Mouse (Mus musculus): ENCODE data around the gene Supt6. TPM values are rescaled to one million over a fixed set of nuclear protein-coding genes. Genes with fewer than 3 reads are reported as not detected.
A peak's percentile ranks its signal among the peaks of the same experiment; 100 is the strongest.

Supt6 gene
- total and polyA plus RNA-seq, 2 experiments = 8.9 to 11.0 TPM

DNA sequence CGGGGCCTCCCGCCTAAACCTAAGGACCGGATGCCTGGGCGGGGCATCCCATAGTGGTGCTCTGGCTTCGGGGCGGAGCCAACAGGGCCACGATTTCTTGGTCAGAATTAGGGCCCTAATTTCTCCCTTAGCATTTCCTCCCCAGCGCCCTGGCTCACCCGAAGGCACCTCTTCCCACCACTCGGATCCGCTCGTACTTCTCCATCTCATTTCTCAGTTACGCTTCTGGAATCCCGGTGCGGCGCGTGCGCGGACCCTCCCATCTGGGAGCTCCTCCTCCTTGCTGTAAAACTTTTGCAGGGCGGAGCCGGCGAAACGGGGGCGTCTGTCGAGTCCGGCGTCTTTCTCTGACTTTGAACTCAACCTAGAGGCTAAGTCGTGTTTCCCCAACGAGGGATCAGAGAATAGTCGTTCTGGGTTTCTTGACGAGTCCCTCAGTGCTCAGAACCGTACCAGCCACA, 69.4 kb downstream of the Supt6 start, which contains the start of the genes Nek8 and Tlcd1:
TSS of gene Nek8 (minus strand) at position 274 of the 461 bp plus-strand sequence.
TSS of gene Tlcd1 (plus strand) at position 310 of the 461 bp plus-strand sequence.
- H3K4me1 ChIP-seq (ENCODE audit: control insufficient read depth, insufficient read depth, low read length) = peaks cover 8% of the 10 kb centered on the region
- DNase-seq (ENCODE audit: extremely low read depth, low read depth, low spot score) = peak; percentile 82
- H3K36me3 ChIP-seq (ENCODE audit: control insufficient read depth, insufficient read depth, low read length) = peaks cover 16% of the 10 kb centered on the region; the same call in 1 of the 2 replicates
- no peaks in the 10 kb centered on the region for H3K79me2 ChIP-seq (ENCODE audit: control insufficient read depth, insufficient read depth, low read length)
- H3K27me3 ChIP-seq (ENCODE audit: control insufficient read depth, insufficient read depth, low read length) = no peaks in the 10 kb centered on the region
- WGBS = under 1% methylated on average over 32 of the region's 32 CpGs
- H3K9ac ChIP-seq (ENCODE audit: low read depth, low read length) = peak within 1 kb of the TSS; percentile 86
- peak within 1 kb of the TSS; percentile 83 for H3K27ac ChIP-seq (replicated peaks; ENCODE audit: insufficient read depth, low read depth, low read length)
- TF ChIP-seq POLR2A (IDR thresholded peaks at IDR 0.05; ENCODE audit: extremely low read depth, insufficient read depth, low read length) (0 out of 2 replicates have a peak, but pooled peaks have one; percentile 54), CTCF (IDR thresholded peaks at IDR 0.05; ENCODE audit: low read depth, low read length) (no peak)
- H3K4me3 ChIP-seq (ENCODE audit: insufficient read depth, low read depth, low read length) = peak within 1 kb of the TSS; percentile 67

DNA sequence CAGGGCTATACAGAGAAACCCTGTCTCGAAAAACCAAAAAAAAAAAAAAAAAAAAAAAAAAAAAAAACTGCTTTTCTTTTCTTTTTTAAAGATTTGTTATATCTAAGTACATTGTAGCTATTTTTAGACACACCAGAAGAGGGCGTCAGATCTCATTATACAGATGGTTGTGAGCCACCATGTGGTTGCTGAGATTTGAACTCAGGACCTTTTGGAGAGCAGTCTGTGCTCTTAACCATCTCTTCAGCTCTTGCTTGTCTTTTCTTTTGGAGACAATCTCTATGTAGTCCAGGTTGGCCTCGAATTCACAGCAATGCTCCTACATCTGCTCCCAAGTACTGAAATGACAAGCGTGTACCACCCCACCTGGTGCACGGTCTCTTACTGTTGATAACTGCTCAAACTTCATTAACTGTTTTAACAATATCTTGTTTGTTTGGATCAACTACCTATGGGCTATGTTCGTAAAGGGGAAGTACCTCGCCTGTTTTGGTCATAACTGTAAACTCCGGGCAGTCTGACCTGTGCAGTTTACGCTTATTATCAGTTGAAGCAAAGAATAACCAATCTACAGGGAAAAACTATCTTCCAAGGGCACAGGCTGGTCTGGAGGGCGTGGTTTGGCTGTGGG, 69.9 kb downstream of the Supt6 start:
- peak overlapping the region; percentile 67; the same call in 1 of the 2 replicates for H3K4me3 ChIP-seq (ENCODE audit: insufficient read depth, low read depth, low read length)
- peaks cover 11% of the 10 kb centered on the region; the same call in 1 of the 2 replicates for H3K36me3 ChIP-seq (ENCODE audit: control insufficient read depth, insufficient read depth, low read length)
- TF ChIP-seq CTCF (IDR thresholded peaks at IDR 0.05; ENCODE audit: low read depth, low read length) (no peak), POLR2A (IDR thresholded peaks at IDR 0.05; ENCODE audit: extremely low read depth, insufficient read depth, low read length) (no peak)
- no peaks in the 10 kb centered on the region for H3K27me3 ChIP-seq (ENCODE audit: control insufficient read depth, insufficient read depth, low read length)
- peak; percentile 84 for DNase-seq (ENCODE audit: extremely low read depth, low read depth, low spot score)
- H3K27ac ChIP-seq (replicated peaks; ENCODE audit: insufficient read depth, low read depth, low read length) = peak overlapping the region; percentile 83
- H3K4me1 ChIP-seq (ENCODE audit: control insufficient read depth, insufficient read depth, low read length) = peaks cover 8% of the 10 kb centered on the region
- peak overlapping the region; percentile 3; the same call in 1 of the 2 replicates for H3K9ac ChIP-seq (ENCODE audit: low read depth, low read length)
- no peaks in the 10 kb centered on the region for H3K79me2 ChIP-seq (ENCODE audit: control insufficient read depth, insufficient read depth, low read length)
- under 1% methylated on average over 9 of the region's 10 CpGs for WGBS

DNA sequence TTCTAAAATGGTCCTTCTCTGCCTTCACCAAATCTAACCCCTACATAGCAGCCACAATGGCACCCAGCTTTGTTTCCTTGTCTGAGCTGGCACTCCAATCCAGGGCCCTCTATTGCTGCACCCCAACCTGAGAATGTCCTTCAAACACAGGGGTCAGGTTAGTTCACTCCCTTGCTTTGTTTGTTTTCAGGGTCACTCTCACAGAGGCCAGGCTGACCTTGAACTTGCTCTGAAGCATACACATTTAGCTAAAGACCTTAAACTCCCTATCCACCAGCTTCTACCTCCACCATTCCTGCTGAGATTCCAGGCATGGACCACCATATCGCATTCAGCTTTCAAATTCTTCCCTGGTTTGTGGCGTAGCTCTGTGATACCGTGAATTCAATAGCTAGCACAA, 71.3 kb downstream of the Supt6 start:
- H3K9ac ChIP-seq (ENCODE audit: low read depth, low read length) = no peak overlapping the region
- 70% methylated on average over 3 of the region's 3 CpGs for WGBS

DNA sequence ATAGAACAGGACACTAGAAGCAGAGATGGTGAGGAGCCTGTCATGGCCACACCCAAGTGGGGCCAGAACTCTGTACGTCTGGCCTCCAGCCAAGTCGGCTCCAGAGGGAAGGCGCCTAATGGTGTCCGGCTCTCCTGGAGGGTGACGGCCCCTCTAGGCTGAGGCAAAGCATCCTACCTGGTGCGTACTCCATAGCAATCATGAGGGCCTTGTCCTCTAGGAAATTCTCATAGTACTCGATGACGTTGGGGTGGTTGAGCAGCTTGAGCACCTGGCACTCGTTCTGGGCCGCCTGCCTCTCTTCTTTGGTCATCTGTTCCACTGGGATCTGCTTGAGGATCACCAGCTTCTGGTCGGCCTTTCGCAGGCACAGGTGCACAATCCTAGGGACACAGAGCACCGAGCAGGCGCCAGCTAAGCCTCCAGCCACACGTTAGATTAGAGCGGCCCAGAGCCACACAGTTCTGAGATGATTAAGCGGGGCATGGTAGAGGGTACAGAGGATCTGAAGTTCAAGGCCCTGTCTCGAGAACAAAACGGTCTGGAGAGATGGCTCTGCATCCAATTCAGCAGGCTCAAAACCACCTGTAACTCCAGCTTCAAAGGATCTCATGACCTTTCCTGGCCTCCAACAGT, 72.9 kb downstream of the Supt6 start:
- H3K79me2 ChIP-seq (ENCODE audit: control insufficient read depth, insufficient read depth, low read length) = no peaks in the 10 kb centered on the region
- DNase-seq (ENCODE audit: extremely low read depth, low read depth, low spot score) = no peak
- TF ChIP-seq POLR2A (IDR thresholded peaks at IDR 0.05; ENCODE audit: extremely low read depth, insufficient read depth, low read length) = no peak
- TF ChIP-seq CTCF (IDR thresholded peaks at IDR 0.05; ENCODE audit: low read depth, low read length) = no peak
- H3K9ac ChIP-seq (ENCODE audit: low read depth, low read length) = no peak overlapping the region
- 89% methylated on average over 19 of the region's 19 CpGs for WGBS
- H3K36me3 ChIP-seq (ENCODE audit: control insufficient read depth, insufficient read depth, low read length) = no peaks in the 10 kb centered on the region
- no peaks in the 10 kb centered on the region for H3K27me3 ChIP-seq (ENCODE audit: control insufficient read depth, insufficient read depth, low read length)
- H3K27ac ChIP-seq (replicated peaks; ENCODE audit: insufficient read depth, low read depth, low read length) = no peak overlapping the region
- peaks cover 6% of the 10 kb centered on the region; the same call in 1 of the 2 replicates for H3K4me1 ChIP-seq (ENCODE audit: control insufficient read depth, insufficient read depth, low read length)
- no peak overlapping the region for H3K4me3 ChIP-seq (ENCODE audit: insufficient read depth, low read depth, low read length)

More for the DNA sequence above, 71.3 kb downstream of the Supt6 start:
- no peak overlapping the region for H3K4me3 ChIP-seq (ENCODE audit: insufficient read depth, low read depth, low read length)
- H3K4me1 ChIP-seq (ENCODE audit: control insufficient read depth, insufficient read depth, low read length) = peaks cover 8% of the 10 kb centered on the region; the same call in 1 of the 2 replicates
- H3K36me3 ChIP-seq (ENCODE audit: control insufficient read depth, insufficient read depth, low read length) = no peaks in the 10 kb centered on the region
- TF ChIP-seq CTCF (IDR thresholded peaks at IDR 0.05; ENCODE audit: low read depth, low read length) (no peak), POLR2A (IDR thresholded peaks at IDR 0.05; ENCODE audit: extremely low read depth, insufficient read depth, low read length) (no peak)
- H3K79me2 ChIP-seq (ENCODE audit: control insufficient read depth, insufficient read depth, low read length) = no peaks in the 10 kb centered on the region
- peak overlapping the region; percentile 50 for H3K27ac ChIP-seq (replicated peaks; ENCODE audit: insufficient read depth, low read depth, low read length)
- no peaks in the 10 kb centered on the region for H3K27me3 ChIP-seq (ENCODE audit: control insufficient read depth, insufficient read depth, low read length)
- DNase-seq (ENCODE audit: extremely low read depth, low read depth, low spot score) = peak; percentile 78

DNA sequence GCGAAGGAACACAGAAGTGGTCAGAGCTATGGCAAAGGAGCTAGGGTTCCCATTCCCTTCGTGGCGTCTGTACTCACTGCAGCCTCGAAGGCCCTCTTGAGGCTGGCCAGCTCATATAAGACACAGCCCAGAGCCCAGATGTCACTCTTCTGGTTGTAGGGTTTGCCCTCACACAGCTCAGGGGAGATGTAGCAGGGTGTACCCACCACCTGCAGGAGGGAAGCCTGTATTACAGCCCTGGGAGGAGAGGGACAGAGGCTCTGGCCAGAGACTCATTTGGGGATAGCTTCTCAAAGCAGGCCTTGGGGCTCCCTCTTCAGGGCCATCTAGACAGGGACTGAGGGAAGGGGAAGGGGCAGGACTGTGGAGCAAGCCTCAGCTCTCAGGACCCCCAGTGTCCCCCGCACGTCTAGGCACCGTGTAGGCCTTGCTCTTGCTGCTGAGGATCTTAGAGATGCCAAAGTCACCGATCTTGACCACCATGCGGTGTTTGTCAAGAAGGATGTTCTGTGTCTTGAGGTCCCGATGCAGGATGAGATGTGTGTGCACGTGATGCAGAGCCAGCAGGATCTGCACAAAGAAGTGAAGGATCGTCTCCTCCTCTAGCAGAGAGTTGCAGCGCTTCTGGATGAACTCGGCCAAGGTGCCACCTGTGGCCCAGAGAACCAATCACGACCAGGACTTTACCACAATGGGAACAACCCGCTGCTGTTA, 73.6 kb downstream of the Supt6 start:
- Histone ChIP-seq H3K36me3 (ENCODE audit: control insufficient read depth, insufficient read depth, low read length) (no peaks in the 10 kb centered on the region), H3K79me2 (ENCODE audit: control insufficient read depth, insufficient read depth, low read length) (no peaks in the 10 kb centered on the region), H3K27me3 (ENCODE audit: control insufficient read depth, insufficient read depth, low read length) (no peaks in the 10 kb centered on the region), H3K4me1 (ENCODE audit: control insufficient read depth, insufficient read depth, low read length) (peaks cover 6% of the 10 kb centered on the region; the same call in 1 of the 2 replicates), H3K4me3 (ENCODE audit: insufficient read depth, low read depth, low read length) (no peak overlapping the region), H3K9ac (ENCODE audit: low read depth, low read length) (no peak overlapping the region), H3K27ac (replicated peaks; ENCODE audit: insufficient read depth, low read depth, low read length) (no peak overlapping the region)
- DNase-seq (ENCODE audit: extremely low read depth, low read depth, low spot score) = no peak
- TF ChIP-seq POLR2A (IDR thresholded peaks at IDR 0.05; ENCODE audit: extremely low read depth, insufficient read depth, low read length) = no peak
- 0 out of 2 replicates have a peak, but pooled peaks have one; percentile 10 for TF ChIP-seq CTCF (IDR thresholded peaks at IDR 0.05; ENCODE audit: low read depth, low read length)
- WGBS = 90% methylated on average over 16 of the region's 16 CpGs

Data from liver, adult 2 months (tissue).